Mouse (Mus musculus) bone marrow, adult 2 months (tissue): ENCODE data around the gene Zfp451.

Source experiments
- CTCF ChIP-seq: fragments of 200-500 bp; IDR thresholded peaks from 2 replicates; pipeline ENCODE4 v1.5.1; 2011; ENCODE audit warnings: low read length, control low read depth; ENCODE audit not compliant: control insufficient read depth, insufficient read depth
- POLR2A ChIP-seq: fragments of 200-500 bp; IDR thresholded peaks from 2 replicates; pipeline ENCODE4 v1.6.1; 2011; ENCODE audit warnings: low read depth, mild to moderate bottlenecking, control low read depth, low read length, borderline replicate concordance; ENCODE audit not compliant: control insufficient read depth

DNA sequence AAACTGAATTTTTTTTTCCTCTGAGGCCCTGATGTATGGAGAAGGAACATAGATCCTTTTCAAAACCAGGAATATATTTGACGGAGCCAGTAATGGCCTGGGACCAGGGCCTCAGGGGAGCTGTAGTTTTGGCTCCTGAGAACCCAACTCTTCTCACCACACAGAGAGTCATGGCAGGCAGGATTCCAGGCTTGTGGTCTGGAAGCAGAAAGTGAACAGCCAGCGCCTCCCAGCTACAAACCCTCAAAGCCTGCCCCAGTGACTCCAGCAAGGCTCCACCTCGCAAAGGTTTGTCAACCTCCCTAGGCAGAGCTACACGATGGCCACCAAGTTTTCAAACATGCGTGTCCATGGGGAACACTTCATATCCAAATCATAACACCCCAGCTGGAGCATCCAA, 102.4 kb downstream of the Zfp451 start:
- TF ChIP-seq POLR2A (no peak), CTCF (no peak)
